Comparison of ENCODE assay signal across 8 mouse cellular contexts in genomic region chr6:125084424-125084823, GRCm38 (mm10). TPM values are rescaled to one million over a fixed set of nuclear protein-coding genes. Genes with fewer than 3 reads are reported as not detected.
DNase-seq lines count a peak whose midpoint lies in the region; ATAC-seq and TF ChIP-seq lines count a peak whose summit lies in the region.

No protein-coding gene starts in this region.

- H3K9ac ChIP-seq in forebrain, embryonic 13.5 days: no peak overlapping the region
- no peak overlapping the region for H3K9ac ChIP-seq in limb, embryonic 14.5 days (ENCODE audit: low read depth, low read length, severe bottlenecking)
- no peak overlapping the region for H3K9ac ChIP-seq in neural tube, embryonic 13.5 days

- no peaks in the 10 kb centered on the region for H3K27me3 ChIP-seq in C2C12 (ENCODE audit: control insufficient read depth, insufficient read depth, insufficient read length)
- 0 out of 2 replicates have a peak, but pooled peaks cover 9% of the 10 kb centered on the region for H3K27me3 ChIP-seq in forebrain, embryonic 13.5 days
- no peaks in the 10 kb centered on the region for H3K27me3 ChIP-seq in limb, embryonic 14.5 days (ENCODE audit: control insufficient read depth, insufficient read depth, low read length)
- no peaks in the 10 kb centered on the region for H3K27me3 ChIP-seq in neural tube, embryonic 13.5 days

- H3ac ChIP-seq in C2C12 (ENCODE audit: control insufficient read depth, insufficient read length, low read depth): no peak overlapping the region

- no peaks in the 10 kb centered on the region for H3K79me3 ChIP-seq in C2C12 (ENCODE audit: low read depth)

- H3K27ac ChIP-seq in forebrain, embryonic 13.5 days: peak overlapping the region; percentile 27; the same call in 1 of the 2 replicates
- no peak overlapping the region for H3K27ac ChIP-seq in limb, embryonic 14.5 days (replicated peaks; ENCODE audit: low read depth, low read length)
- no peak overlapping the region for H3K27ac ChIP-seq in neural tube, embryonic 13.5 days (replicated peaks)

- no peak overlapping the region for H3K4me3 ChIP-seq in C2C12 (ENCODE audit: insufficient read depth, poor library complexity, severe bottlenecking)
- H3K4me3 ChIP-seq in forebrain, embryonic 13.5 days: no peak overlapping the region
- H3K4me3 ChIP-seq in limb, embryonic 14.5 days (replicated peaks; ENCODE audit: low read length): no peak overlapping the region
- no peak overlapping the region for H3K4me3 ChIP-seq in neural tube, embryonic 13.5 days

- TF ChIP-seq CTCF in C2C12 (IDR thresholded peaks at IDR 0.05; ENCODE audit: control insufficient read depth, insufficient read depth, insufficient read length): peak; percentile 47

- no peak for TF ChIP-seq POLR2A in limb, embryonic 14.5 days (IDR thresholded peaks at IDR 0.05; ENCODE audit: borderline replicate concordance, extremely low read depth, insufficient read depth, insufficient read length)

- H3K9me3 ChIP-seq in forebrain, embryonic 13.5 days (replicated peaks): no peaks in the 10 kb centered on the region
- no peaks in the 10 kb centered on the region for H3K9me3 ChIP-seq in limb, embryonic 14.5 days (ENCODE audit: control insufficient read depth, low read length)
- no peaks in the 10 kb centered on the region for H3K9me3 ChIP-seq in neural tube, embryonic 13.5 days

- no peak overlapping the region for H3K4me2 ChIP-seq in forebrain, embryonic 13.5 days
- no peak overlapping the region for H3K4me2 ChIP-seq in limb, embryonic 14.5 days (replicated peaks; ENCODE audit: low read depth, low read length, severe bottlenecking)
- no peak overlapping the region for H3K4me2 ChIP-seq in neural tube, embryonic 13.5 days

- no peaks in the 10 kb centered on the region for H3K36me3 ChIP-seq in C2C12 (ENCODE audit: control insufficient read depth, insufficient read depth)
- no peaks in the 10 kb centered on the region for H3K36me3 ChIP-seq in forebrain, embryonic 13.5 days (ENCODE audit: poor library complexity, severe bottlenecking)
- H3K36me3 ChIP-seq in limb, embryonic 14.5 days (ENCODE audit: control insufficient read depth, insufficient read depth, low read length): no peaks in the 10 kb centered on the region
- H3K36me3 ChIP-seq in neural tube, embryonic 13.5 days: no peaks in the 10 kb centered on the region

- peak; percentile 90 for DNase-seq in 3T3-L1 (ENCODE audit: low read depth, low spot score)
- peak; percentile 53 for DNase-seq in c-Kit-positive CD71-positive TER-119-negative erythroid progenitor cells, embryonic 14.5 days (ENCODE audit: low read depth)
- DNase-seq in limb, embryonic 14.5 days (ENCODE audit: low spot score): peak; percentile 85
- DNase-seq in ovary, postnatal 10 days (ENCODE audit: low spot score): no peak

- ATAC-seq in forebrain, embryonic 13.5 days: peak; percentile 25
- peak; percentile 89 for ATAC-seq in inflammation-experienced regulatory T-cells, adult 6 months
- peak; percentile 27; the same call in 1 of the 2 replicates for ATAC-seq in limb, embryonic 14.5 days (ENCODE audit: low FRiP score, low read depth)
- peak; percentile 1; the same call in 1 of the 2 replicates for ATAC-seq in neural tube, embryonic 13.5 days (ENCODE audit: low read depth)

- 5% methylated on average over 4 of the region's 4 CpGs for WGBS in forebrain, embryonic 13.5 days
- 1% methylated on average over 4 of the region's 4 CpGs for WGBS in limb, embryonic 14.5 days
- 7% methylated on average over 4 of the region's 4 CpGs for WGBS in neural tube, embryonic 13.5 days

- H3K79me2 ChIP-seq in C2C12 (ENCODE audit: control insufficient read depth, insufficient read depth): no peaks in the 10 kb centered on the region

- peaks cover 21% of the 10 kb centered on the region for H3K4me1 ChIP-seq in forebrain, embryonic 13.5 days
- H3K4me1 ChIP-seq in limb, embryonic 14.5 days (ENCODE audit: control insufficient read depth, insufficient read depth, low read length): peaks cover 14% of the 10 kb centered on the region
- peaks cover 27% of the 10 kb centered on the region for H3K4me1 ChIP-seq in neural tube, embryonic 13.5 days (replicated peaks)

TF ChIP-seq in C2C12, 6 proteins besides CTCF, POLR2A, EP300 and RAD21:
- TF ChIP-seq MYOD1 (IDR thresholded peaks at IDR 0.05; ENCODE audit: control insufficient read depth, insufficient read length, low read depth) (no peak), USF1 (IDR thresholded peaks at IDR 0.05; ENCODE audit: low read depth) (no peak), FOSL1 (IDR thresholded peaks at IDR 0.05; ENCODE audit: insufficient read depth, low read length, poor library complexity, severe bottlenecking) (no peak), CEBPB (IDR thresholded peaks at IDR 0.05; ENCODE audit: low read depth) (no peak), MYOG (IDR thresholded peaks at IDR 0.05; ENCODE audit: control insufficient read depth, extremely low read depth, insufficient read length) (no peak), MAX (IDR thresholded peaks at IDR 0.05) (no peak)
TF ChIP-seq in C2C12: peak in this region for 0.

RNA-seq across cellular contexts. Expression of gene Chd4, which starts 11.4 kb away (rescaled TPM):
- polyA plus RNA-seq in C2C12 (2012; fragmentation: generic; extraction: Trizol): 99.7 TPM
- 114 and 119 TPM in 2 replicates for polyA plus RNA-seq in forebrain, embryonic 13.5 days (2015; fragmentation: Nextera tagmentation; extraction: Ambion mirVana)
- 10 to 100 TPM; 47.0 to 76.3 (median 61.6) TPM for polyA plus RNA-seq in inflammation-experienced regulatory T-cells, adult 6 months (2017; shearing (Covaris generic))
- polyA plus RNA-seq in limb, embryonic 14.5 days (2012; rRNA removed): 75.0 and 89.7 TPM in 2 replicates
- 78.6 and 81.8 TPM in 2 replicates for polyA plus RNA-seq in limb, embryonic 14.5 days (2014; fragmentation: Nextera tagmentation; extraction: Ambion mirVana)
- polyA plus RNA-seq in neural tube, embryonic 13.5 days (2015; fragmentation: Nextera tagmentation; extraction: Ambion mirVana): 89.0 and 107 TPM in 2 replicates

RNA-seq across cellular contexts. Expression of gene Lpar5, which starts 16.7 kb away (rescaled TPM):
- polyA plus RNA-seq in C2C12 (2012; fragmentation: generic; extraction: Trizol): not detected
- polyA plus RNA-seq in forebrain, embryonic 13.5 days (2015; fragmentation: Nextera tagmentation; extraction: Ambion mirVana): 0.38 and 0.44 TPM in 2 replicates
- 10 to 100 TPM; 10.4 to 19.3 (median 12.1) TPM for polyA plus RNA-seq in inflammation-experienced regulatory T-cells, adult 6 months (2017; shearing (Covaris generic))
- 3.9 and 5.0 TPM in 2 replicates for polyA plus RNA-seq in limb, embryonic 14.5 days (2012; rRNA removed)
- 2.5 and 4.0 TPM in 2 replicates for polyA plus RNA-seq in limb, embryonic 14.5 days (2014; fragmentation: Nextera tagmentation; extraction: Ambion mirVana)
- 0.43 and 0.77 TPM in 2 replicates for polyA plus RNA-seq in neural tube, embryonic 13.5 days (2015; fragmentation: Nextera tagmentation; extraction: Ambion mirVana)

RNA-seq across cellular contexts. Expression of gene Acrbp, which starts 34.9 kb away (rescaled TPM):
- polyA plus RNA-seq in C2C12 (2012; fragmentation: generic; extraction: Trizol): 0.91 TPM
- polyA plus RNA-seq in forebrain, embryonic 13.5 days (2015; fragmentation: Nextera tagmentation; extraction: Ambion mirVana): 19.1 and 20.9 TPM in 2 replicates
- 10 to 100 TPM in 2 of 3 experiments, 1 to 10 TPM in 1; 5.6 to 23.2 (median 17.7) TPM for polyA plus RNA-seq in inflammation-experienced regulatory T-cells, adult 6 months (2017; shearing (Covaris generic))
- 28.9 and 31.3 TPM in 2 replicates for polyA plus RNA-seq in limb, embryonic 14.5 days (2012; rRNA removed)
- 9.4 and 13.9 TPM in 2 replicates for polyA plus RNA-seq in limb, embryonic 14.5 days (2014; fragmentation: Nextera tagmentation; extraction: Ambion mirVana)
- polyA plus RNA-seq in neural tube, embryonic 13.5 days (2015; fragmentation: Nextera tagmentation; extraction: Ambion mirVana): 19.0 and 21.0 TPM in 2 replicates

RNA-seq across cellular contexts. Expression of gene Ing4, which starts 44.9 kb away (rescaled TPM):
- polyA plus RNA-seq in C2C12 (2012; fragmentation: generic; extraction: Trizol): 23.6 TPM
- polyA plus RNA-seq in forebrain, embryonic 13.5 days (2015; fragmentation: Nextera tagmentation; extraction: Ambion mirVana): 190 and 200 TPM in 2 replicates
- polyA plus RNA-seq in inflammation-experienced regulatory T-cells, adult 6 months (2017; shearing (Covaris generic)): 10 to 100 TPM; 39.9 to 61.7 (median 46.2) TPM
- polyA plus RNA-seq in limb, embryonic 14.5 days (2012; rRNA removed): 143 TPM in 2 replicates
- 122 and 131 TPM in 2 replicates for polyA plus RNA-seq in limb, embryonic 14.5 days (2014; fragmentation: Nextera tagmentation; extraction: Ambion mirVana)
- polyA plus RNA-seq in neural tube, embryonic 13.5 days (2015; fragmentation: Nextera tagmentation; extraction: Ambion mirVana): 147 and 148 TPM in 2 replicates

RNA-seq across cellular contexts. Expression of gene Nop2, which starts 47.3 kb away (rescaled TPM):
- polyA plus RNA-seq in C2C12 (2012; fragmentation: generic; extraction: Trizol): 132 TPM
- polyA plus RNA-seq in forebrain, embryonic 13.5 days (2015; fragmentation: Nextera tagmentation; extraction: Ambion mirVana): 49.1 and 58.3 TPM in 2 replicates
- polyA plus RNA-seq in inflammation-experienced regulatory T-cells, adult 6 months (2017; shearing (Covaris generic)): 10 to 100 TPM; 32.7 to 50.7 (median 48.1) TPM
- 43.7 and 48.5 TPM in 2 replicates for polyA plus RNA-seq in limb, embryonic 14.5 days (2012; rRNA removed)
- 54.2 TPM in 2 replicates for polyA plus RNA-seq in limb, embryonic 14.5 days (2014; fragmentation: Nextera tagmentation; extraction: Ambion mirVana)
- polyA plus RNA-seq in neural tube, embryonic 13.5 days (2015; fragmentation: Nextera tagmentation; extraction: Ambion mirVana): 44.5 and 45.3 TPM in 2 replicates

Comparison
In these comparisons a context has a peak if more than half of its experiments do, and no peak if none do; other contexts are left out.
1. ATAC-seq: peak in every context shown above with its lines; median percentile 89 in inflammation-experienced regulatory T-cells, adult 6 months; 27 in limb, embryonic 14.5 days; 25 in forebrain, embryonic 13.5 days; 1 in neural tube, embryonic 13.5 days.